Mouse (Mus musculus) adrenal gland, postnatal 36 days (tissue): ENCODE measurements around the gene 4930404N11Rik. TPM values are rescaled to one million over a fixed set of nuclear protein-coding genes. Genes with fewer than 3 reads are reported as not detected.

Experiments used
- microRNA-seq: library from miRNA; unstranded; fragments of <30 nt; microRNA quantifications from one replicate; pipeline ENCODE4 v1.2.0, GENCODE M21; 2021
- total RNA-seq, 2 experiments: library from RNA; stranded (reverse); gene quantifications; 2 replicates each; pipeline ENCODE4 v1.2.3; 2021

4930404N11Rik gene
- total RNA-seq, 2 experiments from 2014 or later = 1.0 to 3.1 TPM

Small RNA genes lying within 50 kb of the gene (microRNA-seq; reads per million reads assigned to microRNA genes)
- gene Mir6913 = not detected

Other genes starting within 250 kb of the 4930404N11Rik start
- 10 to 100 TPM; 69.9 to 84.0 TPM for gene Zbtb7a, start 230.6 kb downstream of the 4930404N11Rik start, total RNA-seq
- 10 to 100 TPM; 26.7 to 28.2 TPM for gene Pias4, start 197.9 kb downstream of the 4930404N11Rik start, total RNA-seq
- gene Eef2, start 189.2 kb downstream of the 4930404N11Rik start, total RNA-seq = 1,000 to 10,000 TPM; 1,540 to 1,602 TPM
- 10 to 100 TPM; 77.1 to 78.2 TPM for gene Dapk3, start 182.8 kb downstream of the 4930404N11Rik start, total RNA-seq
- gene 4930442H23Rik, start 182.0 kb downstream of the 4930404N11Rik start, total RNA-seq = not detected
- gene Nmrk2, start 163.8 kb downstream of the 4930404N11Rik start, total RNA-seq = not detected
- gene Atcay, start 135.0 kb downstream of the 4930404N11Rik start, total RNA-seq = 1 to 10 TPM; 1.5 to 2.6 TPM
- gene Zfr2, start 132.7 kb downstream of the 4930404N11Rik start, total RNA-seq = 10 to 100 TPM in 1 of 2 experiments, 1 to 10 TPM in 1; 9.2 to 14.2 TPM
- under 1 TPM; 0.36 to 0.86 TPM for gene Matk, start 112.9 kb downstream of the 4930404N11Rik start, total RNA-seq
- 100 to 1,000 TPM; 121 to 141 TPM for gene Mrpl54, start 98.9 kb downstream of the 4930404N11Rik start, total RNA-seq
- 100 to 1,000 TPM in 1 of 2 experiments, 10 to 100 TPM in 1; 78.8 to 109 TPM for gene Apba3, start 98.9 kb downstream of the 4930404N11Rik start, total RNA-seq
- under 1 TPM; 0.23 to 0.26 TPM for gene Tjp3, start 74.2 kb downstream of the 4930404N11Rik start, total RNA-seq
- gene Pip5k1c, start 72.9 kb downstream of the 4930404N11Rik start, total RNA-seq = 10 to 100 TPM; 37.2 to 40.9 TPM
- 10 to 100 TPM; 37.9 to 39.1 TPM for gene Cactin, start 44.7 kb downstream of the 4930404N11Rik start, total RNA-seq
- 10 to 100 TPM; 53.2 to 53.9 TPM for gene Tbxa2r, start 37.1 kb downstream of the 4930404N11Rik start, total RNA-seq
- gene Gipc3, start 22.6 kb downstream of the 4930404N11Rik start, total RNA-seq = 1 to 10 TPM; 3.5 to 7.7 TPM
- 10 to 100 TPM; 88.9 to 92.3 TPM for gene Hmg20b, start 15.3 kb downstream of the 4930404N11Rik start, total RNA-seq
- gene Mfsd12, start 8.3 kb downstream of the 4930404N11Rik start, total RNA-seq = 10 to 100 TPM; 16.7 to 22.7 TPM
- 10 to 100 TPM; 37.8 to 49.0 TPM for gene Fzr1, start 12.7 kb upstream of the 4930404N11Rik start, total RNA-seq
- gene Dohh, start 18.6 kb upstream of the 4930404N11Rik start, total RNA-seq = 10 to 100 TPM; 48.9 to 54.0 TPM
- 1 to 10 TPM; 1.1 to 1.7 TPM for gene Gm48551, start 18.6 kb upstream of the 4930404N11Rik start, total RNA-seq
- 1 to 10 TPM in 1 of 2 experiments, not detected in 1; 1.5 TPM for gene Gm48552, start 23.2 kb upstream of the 4930404N11Rik start, total RNA-seq
- gene Smim24, start 27.2 kb upstream of the 4930404N11Rik start, total RNA-seq = 1 to 10 TPM; 1.2 to 1.6 TPM
- 100 to 1,000 TPM in 1 of 2 experiments, 10 to 100 TPM in 1; 93.2 to 114 TPM for gene Nfic, start 89.8 kb upstream of the 4930404N11Rik start, total RNA-seq
- gene Celf5, start 116.9 kb upstream of the 4930404N11Rik start, total RNA-seq = 1 to 10 TPM in 1 of 2 experiments, under 1 TPM in 1; 0.20 to 1.2 TPM
- gene Ncln, start 130.6 kb upstream of the 4930404N11Rik start, total RNA-seq = 100 to 1,000 TPM; 123 to 125 TPM
- gene S1pr4, start 134.3 kb upstream of the 4930404N11Rik start, total RNA-seq = 1 to 10 TPM; 1.1 to 1.2 TPM
- 1 to 10 TPM; 1.0 to 1.3 TPM for gene Gna15, start 158.4 kb upstream of the 4930404N11Rik start, total RNA-seq
- gene Gna11, start 179.4 kb upstream of the 4930404N11Rik start, total RNA-seq = 10 to 100 TPM; 79.2 to 84.2 TPM
- gene Aes, start 193.7 kb upstream of the 4930404N11Rik start, total RNA-seq = 1,000 to 10,000 TPM in 1 of 2 experiments, 100 to 1,000 TPM in 1; 897 to 1,114 TPM
- 10 to 100 TPM; 30.1 to 65.0 TPM for gene Tle2, start 208.7 kb upstream of the 4930404N11Rik start, total RNA-seq
- gene Tle6, start 235.3 kb upstream of the 4930404N11Rik start, total RNA-seq = 10 to 100 TPM; 19.2 to 38.3 TPM
- gene BC025920, start 240.5 kb upstream of the 4930404N11Rik start, total RNA-seq = 1 to 10 TPM in 1 of 2 experiments, under 1 TPM in 1; 0.70 to 1.1 TPM